Mouse (Mus musculus) lung, postnatal 0 days (tissue): ENCODE measurements around the gene Mylk.

Experiments
- CTCF ChIP-seq: IDR thresholded peaks from 2 replicates; pipeline ENCODE4 v1.5.1; 2016; ENCODE audit warnings: antibody characterized with exemption, mild to moderate bottlenecking
- EP300 ChIP-seq: IDR thresholded peaks from 2 replicates; pipeline ENCODE4 v1.6.1; 2016; ENCODE audit warnings: antibody characterized with exemption, mild to moderate bottlenecking, control low read depth

DNA sequence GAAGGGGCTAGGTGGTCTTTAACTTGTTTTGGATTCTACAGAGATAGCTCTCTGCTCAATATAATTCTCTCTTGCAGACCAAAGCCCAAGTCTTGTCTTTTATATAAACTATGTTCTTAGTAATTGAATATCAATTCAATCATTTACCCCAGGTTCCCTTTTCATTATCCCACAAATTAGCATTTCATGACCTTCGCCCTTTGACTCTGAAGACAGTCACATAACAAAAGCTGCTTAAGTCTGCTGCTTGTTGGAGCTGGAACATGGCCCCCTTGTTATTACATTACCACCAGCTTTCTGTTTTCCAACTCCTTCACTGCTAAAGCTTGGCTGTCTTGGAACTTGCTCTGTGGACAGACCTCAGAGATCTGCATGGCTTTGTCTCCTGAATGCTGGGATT lies 15.6 kb upstream of the Mylk start:
- no peak for TF ChIP-seq CTCF
- TF ChIP-seq EP300, result no peak
